Mouse (Mus musculus) embryonic fibroblast, embryonic 13.5 days (primary cell): ENCODE measurements at regions not wholly inside any gene's neighbourhood (a gene's known extent, or its start where the extent isn't known, plus 50 kb on each side); places are given as distances from the start of the nearest gene placed in this dataset.

ENCODE experiments used
- H3K27ac ChIP-seq: 2 replicates; pipeline ENCODE4 v1.5.1; 2012; ENCODE audit warnings: low read length, control low read depth, inconsistent platforms; ENCODE audit not compliant: insufficient read depth
- H3K4me1 ChIP-seq: 2 replicates; pipeline ENCODE4 v1.6.1; 2011; ENCODE audit warnings: low read length; ENCODE audit not compliant: control insufficient read depth, insufficient read depth
- H3K4me3 ChIP-seq: 2 replicates; pipeline ENCODE4 v1.5.1; 2011; ENCODE audit warnings: mild to moderate bottlenecking, control low read depth, low read length; ENCODE audit not compliant: insufficient read depth
- CTCF ChIP-seq: IDR thresholded peaks from 2 replicates; pipeline ENCODE4 v1.5.1; 2011; ENCODE audit warnings: mild to moderate bottlenecking, control low read depth, low read length, moderate library complexity, borderline replicate concordance; ENCODE audit not compliant: insufficient read depth
- POLR2A ChIP-seq: IDR thresholded peaks from 2 replicates; pipeline ENCODE4 v1.6.1; 2011; ENCODE audit warnings: low read depth, mild to moderate bottlenecking, control low read depth, low read length, moderate library complexity

- Histone ChIP-seq H3K4me1 (no peaks in the 10 kb centered on the region; the same call in 1 of the 2 replicates), H3K4me3 (no peak overlapping the region), H3K27ac (no peak overlapping the region; the same call in 1 of the 2 replicates)
- TF ChIP-seq CTCF: no peak
- no peak for TF ChIP-seq POLR2A
These were observed 196.6 kb downstream of the Gm11146 start for GRCm38 (mm10) chr16:77405181-77405818.

- no peak overlapping the region for H3K4me3 ChIP-seq
- H3K27ac ChIP-seq: no peak overlapping the region
- no peak for TF ChIP-seq CTCF
- no peak for TF ChIP-seq POLR2A
- H3K4me1 ChIP-seq: no peaks in the 10 kb centered on the region; the same call in 1 of the 2 replicates
These were observed 199.1 kb downstream of the Gm11146 start for GRCm38 (mm10) chr16:77402711-77403280.

- no peak overlapping the region for H3K4me3 ChIP-seq
- no peak for TF ChIP-seq POLR2A
- TF ChIP-seq CTCF: no peak
- H3K4me1 ChIP-seq: no peaks in the 10 kb centered on the region; the same call in 1 of the 2 replicates
- H3K27ac ChIP-seq: peak overlapping the region; percentile 13; the same call in 1 of the 2 replicates
These were observed 200.5 kb downstream of the Gm11146 start for GRCm38 (mm10) chr16:77401185-77401943.

- peak overlapping the region; percentile 21 for H3K4me3 ChIP-seq
- TF ChIP-seq POLR2A: no peak
- TF ChIP-seq CTCF: no peak
- no peaks in the 10 kb centered on the region; the same call in 1 of the 2 replicates for H3K4me1 ChIP-seq
- peak overlapping the region; percentile 13; the same call in 1 of the 2 replicates for H3K27ac ChIP-seq
These were observed 201.5 kb downstream of the Gm11146 start for GRCm38 (mm10) chr16:77400276-77400891.

GRCm38 (mm10) chr16:77399846-77400275 is 202.0 kb downstream of the Gm11146 start:
- TF ChIP-seq POLR2A (no peak), CTCF (no peak)
- no peak overlapping the region; the same call in 1 of the 2 replicates for H3K27ac ChIP-seq
- peak overlapping the region; percentile 21; the same call in 1 of the 2 replicates for H3K4me3 ChIP-seq
- H3K4me1 ChIP-seq: no peaks in the 10 kb centered on the region; the same call in 1 of the 2 replicates

- no peak overlapping the region for H3K4me3 ChIP-seq
- H3K4me1 ChIP-seq: no peaks in the 10 kb centered on the region
- no peak overlapping the region for H3K27ac ChIP-seq
- no peak for TF ChIP-seq POLR2A
- no peak for TF ChIP-seq CTCF
These were observed 207.7 kb downstream of the Gm11146 start for GRCm38 (mm10) chr16:77394054-77394716.

- Histone ChIP-seq H3K27ac (no peak overlapping the region), H3K4me1 (no peaks in the 10 kb centered on the region), H3K4me3 (no peak overlapping the region)
- TF ChIP-seq CTCF (no peak), POLR2A (no peak)
These were observed 208.4 kb downstream of the Gm11146 start for GRCm38 (mm10) chr16:77393470-77393869.

GRCm38 (mm10) chr16:77392205-77392604 is 209.7 kb downstream of the Gm11146 start:
- TF ChIP-seq POLR2A (no peak), CTCF (no peak)
- H3K27ac ChIP-seq: no peak overlapping the region
- H3K4me1 ChIP-seq: no peaks in the 10 kb centered on the region

GRCm38 (mm10) chr16:77384021-77384729 is 217.7 kb downstream of the Gm11146 start:
- TF ChIP-seq CTCF (no peak), POLR2A (no peak)

More at GRCm38 (mm10) chr16:77392205-77392604, 209.7 kb downstream of the Gm11146 start:
- H3K4me3 ChIP-seq: no peak overlapping the region

More at GRCm38 (mm10) chr16:77384021-77384729, 217.7 kb downstream of the Gm11146 start:
- Histone ChIP-seq H3K27ac (no peak overlapping the region), H3K4me3 (no peak overlapping the region), H3K4me1 (no peaks in the 10 kb centered on the region)
